Mouse (Mus musculus) heart, postnatal 14 days (tissue): ENCODE data around the gene Ikzf1. TPM values are rescaled to one million over a fixed set of nuclear protein-coding genes. Genes with fewer than 3 reads are reported as not detected.
A peak's percentile ranks its signal among the peaks of the same experiment; 100 is the strongest.

ENCODE experiments used
- DNase-seq, 2 experiments: peaks; one replicate each; pipeline ENCODE4 v3.0.0; 2021 to 2022
- intact Hi-C: fragments of 180-260 bp; cut with DNase I; formaldehyde crosslinking; loops from one replicate; pipeline ENCODE4 v1.15.1; 2025
- long read RNA-seq, 2 experiments: library from polyadenylated mRNA; stranded (forward); transcript quantifications; one replicate each; pipeline ENCODE4 v2.0.0; 2021
- total RNA-seq, 2 experiments: library from RNA; stranded (reverse); gene quantifications; 2 replicates each; pipeline ENCODE4 v1.2.3; 2021

Gene Ikzf1
- 10 to 100 TPM in 1 of 2 experiments, 1 to 10 TPM in 1; 2.2 to 10.4 TPM for total RNA-seq
- long read RNA-seq, experiment 1, partial matches to known transcripts = 8 of 14 reads
- long read RNA-seq, experiment 1, other reads (novel, unspliced or antisense) = 3 of 14 reads
- long read RNA-seq, experiment 2, partial matches to known transcripts = 0 of 1 reads
- long read RNA-seq, experiment 2, other reads (novel, unspliced or antisense) = 1 of 1 reads

- intact Hi-C loops = no loop called here
- DNase-seq = peak; percentile 14 to 19
These were observed at the start of gene Ikzf1 for GRCm38 (mm10) chr11:11684930-11685852. Gene Ikzf1 (plus strand): TSS chr11:11685003.

- intact Hi-C loops = no loop called here
- DNase-seq = no peak
These were observed 40.5 kb upstream of the Ikzf1 start for GRCm38 (mm10) chr11:11644303-11644702.

- DNase-seq = no peak
- intact Hi-C loops = no loop called here
These were observed 28.4 kb upstream of the Ikzf1 start for GRCm38 (mm10) chr11:11656388-11656787.

- intact Hi-C loops = no loop called here
- no peak for DNase-seq
These were observed 27.7 kb upstream of the Ikzf1 start for GRCm38 (mm10) chr11:11656995-11657530.

GRCm38 (mm10) chr11:11657634-11658033, 27.2 kb upstream of the Ikzf1 start:
- intact Hi-C loops = no loop called here
- no peak for DNase-seq

GRCm38 (mm10) chr11:11658834-11659233, 26.0 kb upstream of the Ikzf1 start:
- intact Hi-C loops = no loop called here
- no peak for DNase-seq

- intact Hi-C loops = no loop called here
- no peak for DNase-seq
These were observed 24.2 kb upstream of the Ikzf1 start for GRCm38 (mm10) chr11:11660651-11661050.

GRCm38 (mm10) chr11:11667254-11667921, 17.4 kb upstream of the Ikzf1 start:
- DNase-seq = no peak
- intact Hi-C loops = no loop called here

- DNase-seq = no peak
- intact Hi-C loops = no loop called here
These were observed 16.9 kb upstream of the Ikzf1 start for GRCm38 (mm10) chr11:11667922-11668290.

- DNase-seq = no peak
- intact Hi-C loops = no loop called here
These were observed 11.8 kb upstream of the Ikzf1 start for GRCm38 (mm10) chr11:11672974-11673373.

GRCm38 (mm10) chr11:11675063-11675462, 9.7 kb upstream of the Ikzf1 start:
- intact Hi-C loops = no loop called here
- DNase-seq = no peak

- intact Hi-C loops = no loop called here
- no peak for DNase-seq
These were observed 8.6 kb upstream of the Ikzf1 start for GRCm38 (mm10) chr11:11676068-11676741.

GRCm38 (mm10) chr11:11677165-11677564, 7.6 kb upstream of the Ikzf1 start:
- no peak for DNase-seq
- intact Hi-C loops = no loop called here

- intact Hi-C loops = no loop called here
These were observed 5.8 kb upstream of the Ikzf1 start for GRCm38 (mm10) chr11:11678972-11679371.

GRCm38 (mm10) chr11:11684056-11684929, 510 bp upstream of the Ikzf1 start:
- DNase-seq = no peak
- intact Hi-C loops = no loop called here

More at GRCm38 (mm10) chr11:11678972-11679371, 5.8 kb upstream of the Ikzf1 start:
- DNase-seq = no peak

GRCm38 (mm10) chr11:11685853-11686395, 1.1 kb downstream of the Ikzf1 start:
- intact Hi-C loops = no loop called here
- peak; percentile 53 to 57 for DNase-seq

GRCm38 (mm10) chr11:11686569-11687051, 1.8 kb downstream of the Ikzf1 start:
- DNase-seq = no peak
- intact Hi-C loops = no loop called here

GRCm38 (mm10) chr11:11687551-11688185, 2.9 kb downstream of the Ikzf1 start:
- DNase-seq = no peak
- intact Hi-C loops = no loop called here
